Mouse (Mus musculus) brain, embryonic 14.5 days (tissue): Measurements from ENCODE around the gene Podxl. TPM values are rescaled to one million over a fixed set of nuclear protein-coding genes. Genes with fewer than 3 reads are reported as not detected.

ENCODE experiments used
- DNase-seq: peaks from one replicate; pipeline ENCODE4 v3.0.0-alpha.2; 2011; ENCODE audit warnings: low read depth
- CTCF ChIP-seq: fragments of 200-500 bp; IDR thresholded peaks from 2 replicates; pipeline ENCODE4 v1.5.1; 2012; ENCODE audit warnings: inconsistent platforms, mild to moderate bottlenecking, moderate library complexity, borderline replicate concordance; ENCODE audit not compliant: insufficient read depth, insufficient read length; ENCODE audit errors: extremely low read depth
- POLR2A ChIP-seq: fragments of 200-500 bp; IDR thresholded peaks from 2 replicates; pipeline ENCODE4 v1.6.1; 2012; ENCODE audit warnings: mild to moderate bottlenecking, inconsistent platforms, borderline replicate concordance; ENCODE audit not compliant: poor library complexity, insufficient read depth, insufficient read length, severe bottlenecking; ENCODE audit errors: extremely low read depth
- polyA plus RNA-seq: library from polyadenylated mRNA; depleted of rRNA; stranded (reverse); fragments of >200 nt; gene quantifications from 2 replicates; pipeline ENCODE4 v1.2.3, GENCODE M21; 2012; rRNA removed

The Podxl gene
- polyA plus RNA-seq, 1 experiment = 24.5 TPM

DNA sequence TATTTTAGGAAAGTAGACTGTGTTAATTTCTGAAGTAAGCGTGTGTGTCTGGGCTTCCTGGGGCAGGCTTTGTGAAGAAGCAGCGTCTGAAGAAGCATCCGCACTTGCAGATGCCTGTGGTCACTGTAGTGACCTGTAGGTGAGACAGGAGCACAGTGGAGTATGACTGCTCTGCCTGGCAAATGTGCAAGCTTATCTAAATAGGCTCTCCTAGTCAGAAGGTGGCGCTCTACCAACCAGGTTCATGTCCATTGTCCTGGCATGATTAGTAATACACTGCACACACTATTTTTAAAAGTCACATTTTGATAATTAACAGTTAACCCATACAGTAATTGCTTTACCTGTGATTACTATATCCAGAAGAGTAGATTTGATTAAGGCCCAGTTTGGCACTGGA lies 85.6 kb downstream of the Podxl start:
- TF ChIP-seq CTCF = no peak
- TF ChIP-seq POLR2A = no peak
- DNase-seq = no peak

Other genes with a start within 250 kb of the Podxl start
- gene Mkln1, start 165.2 kb downstream of the Podxl start, polyA plus RNA-seq = 45.4 and 47.9 TPM in 2 replicates